Mouse (Mus musculus) stomach, embryonic 15.5 days (tissue): ENCODE data around the gene Pcnx. TPM values are rescaled to one million over a fixed set of nuclear protein-coding genes. Genes with fewer than 3 reads are reported as not detected.

Experiments used
- ATAC-seq: fragments of 200-750 bp; cut with Nextera tagmentation; 2 replicates; pipeline ENCODE4 v1.8.0; 2017; ENCODE audit warnings: low read depth, moderate number of reproducible peaks, moderate TSS enrichment; ENCODE audit not compliant: insufficient read depth, low FRiP score
- H3K27ac ChIP-seq: fragments of 300-500 bp; sonication (generic); 2 replicates; pipeline ENCODE4 v1.5.1; 2015; ENCODE audit warnings: mild to moderate bottlenecking, inconsistent platforms
- H3K27me3 ChIP-seq: fragments of 300-500 bp; sonication (generic); replicated peaks from 2 replicates; pipeline ENCODE4 v1.6.1; 2015; ENCODE audit warnings: inconsistent platforms
- H3K36me3 ChIP-seq: fragments of 300-500 bp; sonication (generic); 2 replicates; pipeline ENCODE4 v1.6.1; 2015; ENCODE audit warnings: inconsistent platforms
- H3K4me1 ChIP-seq: fragments of 300-500 bp; sonication (generic); 2 replicates; pipeline ENCODE4 v1.6.1; 2015; ENCODE audit warnings: inconsistent platforms
- H3K4me2 ChIP-seq: fragments of 300-500 bp; sonication (generic); 2 replicates; pipeline ENCODE4 v1.6.1; 2015; ENCODE audit warnings: mild to moderate bottlenecking, inconsistent platforms
- H3K4me3 ChIP-seq: fragments of 300-500 bp; sonication (generic); replicated peaks from 2 replicates; pipeline ENCODE4 v1.5.1; 2015; ENCODE audit warnings: inconsistent platforms
- H3K9ac ChIP-seq: fragments of 300-500 bp; sonication (generic); 2 replicates; pipeline ENCODE4 v1.6.1; 2015; ENCODE audit warnings: inconsistent platforms
- H3K9me3 ChIP-seq: fragments of 300-500 bp; sonication (generic); 2 replicates; pipeline ENCODE4 v1.6.1; 2016; ENCODE audit warnings: inconsistent platforms
- WGBS: fragments of 180-500 bp; shearing (Covaris S2); methylation state at CpG from one replicate; pipeline ENCODE4 v1.1.7; 2015; 5-methylcytosine and 5-hydroxymethylcytosine counted together
- polyA plus RNA-seq: library from polyadenylated mRNA; unstranded; fragments of >200 nt; fragmentation: Nextera tagmentation; extraction: Ambion mirVana; gene quantifications from 2 replicates; pipeline ENCODE4 v1.2.1, GENCODE M21; 2015

Gene Pcnx
- polyA plus RNA-seq, 1 experiment from 2014 or later: 8.2 TPM

GRCm38 (mm10) chr12:81883255-81884106 is 23.7 kb downstream of the Pcnx start:
- 60% methylated on average over 11 of the region's 11 CpGs for WGBS
- Histone ChIP-seq H3K4me2 (no peak overlapping the region), H3K27ac (peak overlapping the region; percentile 26; the same call in 1 of the 2 replicates), H3K36me3 (no peaks in the 10 kb centered on the region), H3K9me3 (no peaks in the 10 kb centered on the region), H3K27me3 (no peaks in the 10 kb centered on the region), H3K9ac (no peak overlapping the region), H3K4me3 (no peak overlapping the region), H3K4me1 (no peaks in the 10 kb centered on the region)
- ATAC-seq: no peak

DNA sequence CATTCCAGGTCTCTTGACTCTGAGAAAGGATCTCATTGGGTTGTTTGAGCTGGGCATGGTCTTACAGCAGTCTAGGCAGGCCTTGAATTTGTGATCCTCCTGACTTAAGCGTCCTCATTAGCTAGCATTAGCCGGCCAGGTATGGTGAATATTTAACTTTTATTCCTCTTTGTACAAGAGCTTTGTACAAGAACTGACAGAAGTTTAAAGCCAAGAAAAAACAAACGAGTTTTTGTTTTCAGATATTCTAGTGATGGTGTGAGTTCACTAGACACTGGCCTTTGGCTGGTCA is 24.2 kb downstream of the Pcnx start:
- Histone ChIP-seq H3K27me3 (no peaks in the 10 kb centered on the region), H3K4me3 (no peak overlapping the region), H3K9me3 (no peaks in the 10 kb centered on the region), H3K36me3 (no peaks in the 10 kb centered on the region), H3K4me1 (no peaks in the 10 kb centered on the region), H3K4me2 (no peak overlapping the region), H3K27ac (peak overlapping the region; percentile 26; the same call in 1 of the 2 replicates), H3K9ac (no peak overlapping the region)
- WGBS: 69% methylated on average over 3 of the region's 3 CpGs
- ATAC-seq: peak; percentile 39; the same call in 1 of the 2 replicates

- Histone ChIP-seq H3K27ac (no peak overlapping the region), H3K27me3 (no peaks in the 10 kb centered on the region), H3K9me3 (no peaks in the 10 kb centered on the region), H3K4me1 (no peaks in the 10 kb centered on the region), H3K4me2 (no peak overlapping the region), H3K4me3 (no peak overlapping the region), H3K9ac (no peak overlapping the region), H3K36me3 (no peaks in the 10 kb centered on the region)
- ATAC-seq: no peak
- 78% methylated on average over 5 of the region's 5 CpGs for WGBS
Observed at GRCm38 (mm10) chr12:81884983-81885382, 25.2 kb downstream of the Pcnx start.

DNA sequence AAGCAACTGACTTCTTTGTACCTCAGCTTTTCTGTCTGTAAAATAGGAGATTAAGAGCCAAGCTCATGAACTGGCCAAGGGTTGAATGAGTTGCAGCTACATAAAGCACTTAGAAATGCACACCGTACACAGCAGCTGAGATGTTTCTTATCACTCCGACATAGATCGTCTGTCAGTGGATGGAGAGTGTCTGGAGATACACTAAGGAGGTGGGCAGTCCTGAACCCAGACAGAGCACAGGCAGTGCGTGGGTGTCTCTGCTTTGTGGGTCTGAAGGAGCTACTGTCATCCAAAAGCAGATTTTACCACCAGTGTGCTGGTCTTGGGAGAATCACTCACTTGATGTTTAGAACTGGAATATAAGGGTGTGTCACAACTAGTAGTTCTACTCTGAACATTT is 26.2 kb downstream of the Pcnx start:
- Histone ChIP-seq H3K9ac (no peak overlapping the region), H3K27ac (no peak overlapping the region), H3K27me3 (no peaks in the 10 kb centered on the region), H3K4me2 (no peak overlapping the region), H3K4me1 (no peaks in the 10 kb centered on the region), H3K9me3 (no peaks in the 10 kb centered on the region), H3K36me3 (no peaks in the 10 kb centered on the region), H3K4me3 (no peak overlapping the region)
- no peak for ATAC-seq
- WGBS: 36% methylated on average over 4 of the region's 4 CpGs

- Histone ChIP-seq H3K27ac (no peak overlapping the region), H3K9me3 (no peaks in the 10 kb centered on the region), H3K27me3 (no peaks in the 10 kb centered on the region), H3K4me2 (no peak overlapping the region), H3K4me1 (no peaks in the 10 kb centered on the region), H3K36me3 (no peaks in the 10 kb centered on the region), H3K9ac (no peak overlapping the region), H3K4me3 (no peak overlapping the region)
- ATAC-seq: no peak
- WGBS: 90% methylated on average over 5 of the region's 5 CpGs
Observed at GRCm38 (mm10) chr12:81888954-81889353, 29.1 kb downstream of the Pcnx start.

- no peak overlapping the region for H3K27ac ChIP-seq
- no peak for ATAC-seq
Observed at GRCm38 (mm10) chr12:81891946-81892345, 32.1 kb downstream of the Pcnx start.

GRCm38 (mm10) chr12:81894311-81894710 is 34.5 kb downstream of the Pcnx start:
- H3K36me3 ChIP-seq: peaks cover 10% of the 10 kb centered on the region; the same call in 1 of the 2 replicates
- no peaks in the 10 kb centered on the region for H3K27me3 ChIP-seq
- H3K9me3 ChIP-seq: no peaks in the 10 kb centered on the region
- WGBS: 86% methylated on average over 5 of the region's 5 CpGs
- H3K27ac ChIP-seq: no peak overlapping the region
- no peak overlapping the region for H3K4me3 ChIP-seq
- H3K4me1 ChIP-seq: no peaks in the 10 kb centered on the region
- H3K4me2 ChIP-seq: no peak overlapping the region
- no peak for ATAC-seq
- no peak overlapping the region for H3K9ac ChIP-seq

More at GRCm38 (mm10) chr12:81891946-81892345, 32.1 kb downstream of the Pcnx start:
- Histone ChIP-seq H3K4me2 (no peak overlapping the region), H3K9me3 (no peaks in the 10 kb centered on the region), H3K27me3 (no peaks in the 10 kb centered on the region), H3K4me1 (no peaks in the 10 kb centered on the region), H3K9ac (no peak overlapping the region), H3K36me3 (0 out of 2 replicates have a peak, but pooled peaks cover 9% of the 10 kb centered on the region), H3K4me3 (no peak overlapping the region)
- 59% methylated on average over 1 of the region's 1 CpGs for WGBS

GRCm38 (mm10) chr12:81895986-81896385 is 36.2 kb downstream of the Pcnx start:
- Histone ChIP-seq H3K27me3 (no peaks in the 10 kb centered on the region), H3K4me2 (no peak overlapping the region), H3K36me3 (peaks cover 11% of the 10 kb centered on the region; the same call in 1 of the 2 replicates), H3K9me3 (no peaks in the 10 kb centered on the region), H3K4me3 (no peak overlapping the region), H3K27ac (no peak overlapping the region), H3K4me1 (no peaks in the 10 kb centered on the region), H3K9ac (no peak overlapping the region)
- ATAC-seq: no peak
- 88% methylated on average over 6 of the region's 6 CpGs for WGBS

DNA sequence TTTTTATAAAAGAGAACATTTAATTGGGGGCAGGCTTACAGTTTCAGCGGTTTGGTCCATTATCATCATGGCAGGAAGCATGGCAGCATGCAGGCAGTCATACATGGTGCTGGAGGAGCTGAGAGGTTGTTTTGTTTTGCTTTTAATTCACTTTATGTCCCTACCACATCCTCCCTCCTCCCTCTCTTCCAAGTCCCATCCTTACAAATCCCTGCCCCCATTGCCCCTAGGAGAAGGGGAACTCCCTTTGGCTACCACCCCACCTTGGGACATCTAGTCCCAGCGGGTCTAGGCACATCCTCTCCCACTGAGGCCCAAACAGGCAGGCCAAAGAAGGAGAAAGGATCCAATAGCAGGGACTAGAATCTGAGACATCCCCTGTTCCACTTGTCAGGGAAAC is 44.6 kb downstream of the Pcnx start:
- Histone ChIP-seq H3K4me2 (no peak overlapping the region), H3K9me3 (no peaks in the 10 kb centered on the region), H3K4me3 (no peak overlapping the region), H3K27ac (no peak overlapping the region), H3K36me3 (peaks cover 4% of the 10 kb centered on the region; the same call in 1 of the 2 replicates), H3K9ac (no peak overlapping the region), H3K4me1 (no peaks in the 10 kb centered on the region), H3K27me3 (no peaks in the 10 kb centered on the region)
- no peak for ATAC-seq
- 86% methylated on average over 2 of the region's 2 CpGs for WGBS

- ATAC-seq: no peak
Observed at GRCm38 (mm10) chr12:81905865-81906264, 46.0 kb downstream of the Pcnx start.

GRCm38 (mm10) chr12:81907741-81908357 is 48.0 kb downstream of the Pcnx start:
- Histone ChIP-seq H3K4me2 (no peak overlapping the region), H3K4me1 (no peaks in the 10 kb centered on the region), H3K9me3 (no peaks in the 10 kb centered on the region), H3K27ac (no peak overlapping the region), H3K4me3 (no peak overlapping the region), H3K27me3 (no peaks in the 10 kb centered on the region), H3K36me3 (peaks cover 4% of the 10 kb centered on the region; the same call in 1 of the 2 replicates), H3K9ac (no peak overlapping the region)
- ATAC-seq: no peak
- 55% methylated on average over 4 of the region's 4 CpGs for WGBS

More at GRCm38 (mm10) chr12:81905865-81906264, 46.0 kb downstream of the Pcnx start:
- no peak overlapping the region for H3K4me3 ChIP-seq
- H3K27ac ChIP-seq: no peak overlapping the region
- no peak overlapping the region for H3K9ac ChIP-seq
- H3K27me3 ChIP-seq: no peaks in the 10 kb centered on the region
- H3K4me1 ChIP-seq: no peaks in the 10 kb centered on the region
- H3K36me3 ChIP-seq: peaks cover 4% of the 10 kb centered on the region; the same call in 1 of the 2 replicates
- no peaks in the 10 kb centered on the region for H3K9me3 ChIP-seq
- no peak overlapping the region for H3K4me2 ChIP-seq
- WGBS: 83% methylated on average over 2 of the region's 2 CpGs

GRCm38 (mm10) chr12:81910439-81910838 is 50.6 kb downstream of the Pcnx start:
- ATAC-seq: no peak
- 71% methylated on average over 5 of the region's 5 CpGs for WGBS
- no peaks in the 10 kb centered on the region for H3K9me3 ChIP-seq

More at GRCm38 (mm10) chr12:81910439-81910838, 50.6 kb downstream of the Pcnx start:
- Histone ChIP-seq H3K27me3 (no peaks in the 10 kb centered on the region), H3K4me2 (no peak overlapping the region), H3K36me3 (peaks cover 4% of the 10 kb centered on the region; the same call in 1 of the 2 replicates), H3K9ac (no peak overlapping the region), H3K4me3 (no peak overlapping the region), H3K4me1 (no peaks in the 10 kb centered on the region), H3K27ac (no peak overlapping the region)
